Mouse (Mus musculus) spleen, embryonic (tissue): Measurements from ENCODE around the gene Hcrt.

ENCODE experiments used
- CTCF ChIA-PET: fragments of 350-600 bp; sonication (Branson Sonifier 250); formaldehyde crosslinking; loops from one replicate; lab custom pipeline; 2022; lab: Charles Lee

Gene Hcrt

DNA sequence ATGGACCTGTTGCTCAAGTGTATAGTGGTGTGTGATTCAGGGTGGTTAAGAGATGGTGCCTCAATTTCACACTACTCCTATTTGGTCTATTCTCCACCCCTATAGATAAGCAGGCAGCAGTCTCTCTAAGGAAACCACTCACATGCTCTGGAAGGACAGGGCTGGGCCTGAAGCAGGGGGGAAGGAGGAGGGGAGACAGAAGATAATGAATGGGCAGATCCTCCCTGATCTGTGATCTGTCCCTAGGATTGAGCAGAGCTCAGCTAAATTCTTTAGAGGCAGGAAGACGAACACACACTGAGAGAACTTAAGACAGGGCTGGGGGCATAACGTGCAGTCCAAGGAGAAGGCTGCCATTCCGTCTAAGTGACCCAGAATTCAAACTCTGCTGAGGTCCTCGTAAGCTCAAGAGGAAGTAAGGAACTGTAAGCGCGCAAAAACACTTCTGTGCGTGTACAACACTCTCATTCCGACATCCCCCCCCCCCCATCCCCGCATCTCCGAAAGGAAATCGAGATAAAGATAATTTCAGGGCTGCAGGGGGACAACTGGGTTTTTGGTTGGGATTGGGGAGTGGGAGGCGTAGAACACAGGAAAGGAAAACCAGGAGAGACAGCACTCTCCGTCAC, 25.5 kb downstream of the Hcrt start:
- CTCF ChIA-PET = interaction anchor here (0.6 to 0.8 kb wide), 4 partner anchors 9 to 151 kb away, joined by 3 read pairs; partner anchors contain the start of gene Kcnh4

DNA sequence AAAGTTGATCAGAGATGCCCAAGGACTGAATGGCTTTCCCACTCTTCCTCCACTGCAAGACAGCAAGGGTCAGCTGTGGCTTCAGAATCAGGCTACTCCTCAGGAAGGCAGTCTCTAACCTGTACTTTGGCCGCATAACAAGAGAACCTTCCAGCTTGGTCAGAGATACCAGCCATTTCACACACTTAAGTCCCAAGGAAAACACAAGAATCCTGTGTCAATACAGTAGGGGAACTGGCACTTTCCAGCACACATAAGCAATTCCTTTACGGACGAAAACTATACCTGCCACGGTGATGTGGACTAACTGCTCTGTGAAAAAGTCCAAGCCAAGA, 26.0 kb downstream of the Hcrt start:
- CTCF ChIA-PET = interaction anchor here (0.7 kb wide), 2 partner anchors 121 to 150 kb away, joined by 3 read pairs; no protein-coding TSS in a partner anchor

DNA sequence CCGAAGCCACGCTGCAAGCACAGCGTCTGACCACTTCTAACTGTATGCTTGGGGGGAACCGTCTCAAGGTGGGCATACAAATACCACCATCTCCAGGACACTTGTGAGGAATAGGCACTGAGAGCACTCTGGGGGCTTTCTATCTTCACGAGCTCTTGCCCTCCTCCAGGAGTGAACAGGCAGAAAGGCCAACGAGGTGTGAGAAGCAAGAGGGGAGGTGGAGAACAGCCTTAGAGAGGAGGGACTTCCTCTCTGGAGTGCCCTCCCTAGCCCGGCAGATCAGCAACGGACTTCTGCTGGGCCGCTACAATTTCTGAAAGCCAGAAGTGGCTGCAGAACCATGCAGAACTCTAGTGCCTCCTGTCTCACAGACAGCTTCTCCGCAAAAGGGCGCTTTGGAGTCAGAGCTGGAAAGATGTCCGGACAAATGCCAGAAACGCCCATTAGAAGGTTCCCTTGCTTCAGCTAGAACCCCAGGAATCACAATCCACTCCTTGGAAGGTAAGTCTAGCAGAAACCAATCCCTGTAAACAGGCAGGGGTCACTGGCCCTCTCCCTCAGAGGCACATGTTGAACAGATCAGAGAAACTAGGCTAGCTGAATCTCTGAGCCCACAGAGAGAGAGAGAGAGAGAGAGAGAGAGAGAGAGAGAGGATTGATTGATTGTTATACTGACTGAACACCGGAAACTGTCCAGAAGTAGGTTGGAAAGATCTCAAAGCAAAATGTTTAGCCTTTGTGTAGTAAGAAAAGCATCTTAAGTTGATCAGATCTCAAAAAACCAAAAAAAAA, 26.6 kb downstream of the Hcrt start:
- CTCF ChIA-PET = interaction anchor here (0.6 to 0.7 kb wide), 2 partner anchors 11 to 150 kb away, joined by 3 read pairs; no protein-coding TSS in a partner anchor

DNA sequence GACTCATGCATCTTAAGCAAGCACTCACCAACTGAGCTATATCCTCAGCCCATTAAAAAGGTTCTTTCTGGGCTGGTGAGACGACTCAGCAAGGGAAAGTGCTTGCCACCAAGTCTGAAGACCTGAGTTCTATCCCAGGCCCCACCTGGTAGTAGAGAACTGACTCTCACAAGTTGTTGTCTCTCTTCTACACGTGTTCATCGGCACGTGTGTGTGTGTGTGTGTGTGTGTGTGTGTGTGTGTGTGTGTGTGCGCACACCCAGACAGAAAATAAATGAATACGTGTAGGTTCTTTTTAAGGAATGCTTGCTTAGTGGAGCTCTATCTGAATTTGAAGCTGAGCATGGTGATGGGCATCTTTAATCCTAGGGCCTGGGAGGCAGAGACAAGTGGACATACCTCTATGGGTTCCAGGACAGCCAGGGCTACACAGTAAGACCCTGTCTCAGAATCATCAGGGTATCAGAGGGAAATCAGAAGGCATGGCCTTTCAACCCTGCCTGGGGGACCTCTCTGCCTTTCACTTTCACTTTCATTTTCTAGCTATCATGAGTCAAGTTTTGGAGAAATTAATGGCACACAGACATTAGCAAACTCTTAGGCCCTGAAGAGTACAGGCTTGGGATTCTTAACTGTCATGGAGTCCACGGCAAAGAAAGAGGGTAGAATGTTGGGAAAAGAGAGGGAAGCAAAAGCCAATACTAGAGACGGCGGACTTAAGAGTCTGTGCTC, 27.4 kb downstream of the Hcrt start:
- CTCF ChIA-PET = interaction anchor here (0.6 to 0.7 kb wide), 2 partner anchors 182 to 454 kb away, joined by 3 to 4 read pairs; no protein-coding TSS in a partner anchor

DNA sequence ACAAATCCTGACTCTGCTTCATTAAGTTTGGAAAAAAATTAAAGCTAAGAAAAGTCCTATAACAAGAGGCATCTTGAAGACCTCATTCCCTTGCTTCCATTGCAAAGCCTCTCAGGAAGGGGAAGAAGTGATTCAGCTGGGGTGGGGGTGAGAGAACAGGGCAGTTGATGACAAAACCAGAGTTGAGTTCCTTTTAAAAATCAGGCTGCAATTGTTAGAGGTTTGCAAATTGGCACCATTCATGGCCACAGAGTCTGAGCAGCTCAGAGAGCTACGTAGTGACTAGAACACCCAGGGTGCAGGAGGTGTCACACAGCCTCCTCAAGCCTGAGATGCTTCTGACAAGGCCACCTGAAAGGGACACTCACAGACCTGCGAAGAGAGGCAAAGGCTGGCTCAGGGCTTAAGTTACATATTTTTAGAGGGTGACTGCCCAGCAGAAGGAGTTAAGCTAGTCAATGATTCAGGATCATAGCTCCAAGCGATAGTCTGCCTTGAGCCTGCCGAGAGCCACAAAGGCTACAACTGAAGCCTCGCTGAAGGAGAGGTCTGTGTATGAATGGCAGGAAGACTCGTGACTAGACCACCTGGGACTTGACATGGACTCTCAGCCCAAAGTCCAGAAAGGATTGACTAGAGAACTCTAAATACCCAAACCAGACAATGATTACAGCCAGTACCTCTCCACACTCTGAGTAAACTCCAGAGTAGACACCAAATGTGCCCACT, 32.1 kb downstream of the Hcrt start:
- CTCF ChIA-PET = no interaction called here

DNA sequence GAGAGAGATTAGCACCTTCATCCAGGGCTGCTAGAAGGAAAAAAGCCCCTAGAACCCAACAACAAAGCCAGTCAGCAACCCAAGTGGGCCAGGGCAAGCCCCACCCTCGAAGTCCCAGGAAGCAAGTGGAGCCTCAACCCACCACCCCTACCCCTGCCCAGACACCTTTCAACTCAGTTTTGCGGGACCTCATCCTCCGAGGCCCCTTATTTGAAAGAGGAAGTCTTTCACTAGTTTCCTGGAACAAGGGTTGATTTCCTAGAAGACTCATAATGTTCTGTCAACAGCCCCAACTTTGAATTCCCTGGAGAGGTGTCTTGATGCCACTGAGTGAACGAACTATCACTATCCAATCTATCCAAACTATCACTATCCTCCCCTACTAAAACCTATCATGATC, 32.8 kb downstream of the Hcrt start:
- CTCF ChIA-PET = no interaction called here

DNA sequence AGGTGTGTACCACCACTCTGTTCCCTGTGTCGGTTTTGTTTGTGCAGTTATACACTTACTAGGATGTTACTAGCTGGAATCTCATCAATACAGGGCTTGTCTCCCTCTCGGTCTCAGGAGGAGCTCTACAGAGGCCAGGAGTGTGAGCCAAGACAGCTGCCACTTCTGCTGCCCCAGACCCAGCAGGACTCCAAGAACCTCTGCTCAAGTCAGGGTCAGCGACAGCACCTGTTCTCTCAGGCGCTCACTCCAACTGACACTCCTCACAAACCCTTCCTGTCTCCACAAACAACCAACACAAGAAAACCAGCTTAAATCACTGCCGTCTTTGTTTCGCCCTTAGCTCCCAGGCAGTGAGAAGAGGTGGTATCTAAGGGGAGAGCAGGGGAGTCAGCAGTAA, 34.1 kb downstream of the Hcrt start:
- CTCF ChIA-PET = interaction anchor here (1.3 kb wide), 1 partner anchor 9 kb away, joined by 3 read pairs; the partner anchor contains the start of gene Rab5c

DNA sequence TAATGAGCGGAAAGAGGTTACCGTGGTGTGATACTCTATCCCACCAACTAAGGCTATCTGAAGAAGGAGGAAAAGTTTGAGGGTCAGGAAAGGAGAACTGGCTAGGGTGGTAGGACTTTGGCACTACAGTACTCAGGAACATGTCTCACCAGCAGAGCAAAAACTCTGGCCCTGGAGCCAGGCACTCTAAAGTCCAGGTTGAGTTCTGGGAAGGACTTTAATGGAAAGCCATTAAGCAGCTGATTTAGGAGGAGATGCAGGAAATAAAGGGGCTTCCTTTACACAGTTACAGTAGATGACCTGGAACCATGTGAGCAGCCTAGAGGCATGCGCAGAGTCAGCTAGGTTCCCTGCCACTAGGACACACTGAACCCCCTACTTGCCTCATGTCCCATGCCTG, 35.5 kb downstream of the Hcrt start:
- CTCF ChIA-PET = no interaction called here

DNA sequence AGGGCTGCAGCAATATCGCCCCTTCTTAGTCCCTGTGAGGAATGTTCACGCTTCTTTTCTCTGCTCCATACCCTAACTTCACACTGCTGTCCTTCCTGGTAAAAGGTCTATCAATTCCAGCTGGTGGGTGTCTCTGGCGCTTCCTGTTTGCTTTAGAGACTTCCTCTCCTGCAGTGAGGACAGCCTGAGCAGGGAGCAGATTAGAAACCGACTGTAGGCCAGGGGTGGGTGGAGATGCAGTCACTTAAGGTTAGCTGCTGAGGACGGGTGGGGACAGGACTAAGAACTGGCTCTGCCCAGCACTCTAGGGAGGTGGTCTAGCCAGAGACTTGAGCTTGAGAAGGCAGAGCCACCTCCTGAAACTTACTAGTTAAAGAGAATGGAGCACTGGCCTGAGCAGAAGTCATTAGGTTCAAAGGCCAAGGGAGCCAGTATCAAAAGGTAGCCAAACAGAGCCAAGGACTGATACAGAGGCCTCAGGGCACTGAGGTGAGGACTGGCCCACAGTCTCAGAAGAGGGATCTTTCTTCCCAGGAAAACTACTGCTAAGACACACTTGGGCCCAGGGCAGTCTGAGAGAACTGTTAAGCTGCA, 37.7 kb downstream of the Hcrt start:
- CTCF ChIA-PET = interaction anchor here (1.1 kb wide), 1 partner anchor 154 kb away, joined by 3 read pairs; no protein-coding TSS in a partner anchor

DNA sequence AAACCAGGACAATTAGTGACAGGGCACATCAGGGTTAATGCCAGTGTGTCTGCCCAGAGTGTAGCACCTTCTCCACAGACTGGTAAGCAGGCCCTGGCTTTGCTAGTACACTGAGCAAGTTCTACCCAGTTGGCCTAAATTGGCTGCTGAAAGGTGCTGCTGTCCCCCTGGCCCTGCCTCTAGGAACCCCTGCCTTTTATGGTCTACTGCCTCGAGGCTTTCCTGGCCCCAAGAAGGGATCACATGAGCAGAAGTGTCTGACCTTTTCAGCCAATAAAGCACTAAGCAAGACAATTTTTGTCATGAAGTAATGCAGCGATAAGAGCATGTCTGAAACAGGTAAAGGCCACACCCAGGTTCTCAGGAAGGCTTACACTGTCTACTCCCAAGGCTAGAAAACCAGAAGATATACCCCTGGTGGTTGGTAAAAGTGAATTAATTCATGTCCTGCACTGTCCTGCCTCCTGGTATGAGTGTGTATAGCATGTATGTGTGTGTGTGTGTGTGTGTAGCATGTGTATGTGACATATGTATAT, 40.2 kb downstream of the Hcrt start:
- CTCF ChIA-PET = no interaction called here

DNA sequence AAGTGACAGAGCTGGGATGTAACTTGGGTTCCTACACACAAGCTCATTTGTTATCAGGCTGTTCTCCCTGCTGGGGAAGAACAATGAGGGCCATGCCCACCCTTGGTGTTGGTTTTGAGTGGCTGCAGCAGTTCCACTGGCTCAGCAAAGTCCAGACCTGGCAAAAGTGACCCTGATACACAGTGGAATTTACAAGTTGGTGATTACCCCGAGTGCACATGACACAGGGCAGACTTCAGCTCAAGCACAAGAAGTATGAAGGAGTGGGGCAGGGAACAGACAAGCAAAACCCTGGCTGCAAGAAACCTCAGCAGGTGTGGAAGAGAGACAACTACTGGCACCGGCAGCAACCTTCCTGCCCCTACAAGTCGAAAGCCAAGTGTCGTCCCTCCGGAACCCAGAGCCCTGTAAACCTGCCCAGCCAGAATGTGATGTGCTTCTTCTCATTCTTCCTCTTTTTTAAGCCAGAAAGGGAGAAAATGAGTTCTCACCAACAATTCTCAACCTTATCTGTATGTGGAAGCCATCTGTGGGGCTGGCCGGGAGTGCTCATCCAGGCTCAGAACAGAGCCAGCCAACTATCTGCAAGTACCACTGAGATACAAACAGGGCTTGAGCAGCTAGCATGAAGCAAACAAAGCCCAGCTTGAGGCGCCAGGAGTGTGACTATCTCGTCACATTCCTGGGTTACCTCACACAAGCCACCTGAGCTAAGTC, 40.8 kb downstream of the Hcrt start:
- CTCF ChIA-PET = interaction anchor here (0.6 to 0.7 kb wide), 2 partner anchors 65 to 530 kb away, joined by 3 read pairs; no protein-coding TSS in a partner anchor

DNA sequence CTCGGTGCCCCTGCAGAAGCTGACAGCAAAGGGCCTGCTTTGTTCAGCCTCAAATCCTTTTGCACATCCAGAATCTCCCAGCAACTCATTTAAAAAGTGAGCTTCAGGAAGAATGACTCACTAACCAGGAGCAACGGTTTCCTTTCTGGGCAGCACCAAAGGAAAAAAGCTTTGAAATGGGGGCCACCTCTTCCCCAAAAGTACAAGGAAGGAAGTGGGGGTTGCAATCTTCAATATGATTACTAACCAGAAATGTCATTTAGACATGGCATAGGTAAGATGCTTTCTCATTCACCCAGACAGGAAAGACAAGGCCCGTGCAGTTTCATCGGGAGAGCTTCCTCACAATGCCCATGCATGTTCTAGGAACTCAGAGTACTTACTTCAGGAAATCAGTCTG, 41.5 kb downstream of the Hcrt start:
- CTCF ChIA-PET = interaction anchor here (0.6 to 0.7 kb wide), 2 partner anchors 65 to 531 kb away, joined by 3 read pairs; no protein-coding TSS in a partner anchor

DNA sequence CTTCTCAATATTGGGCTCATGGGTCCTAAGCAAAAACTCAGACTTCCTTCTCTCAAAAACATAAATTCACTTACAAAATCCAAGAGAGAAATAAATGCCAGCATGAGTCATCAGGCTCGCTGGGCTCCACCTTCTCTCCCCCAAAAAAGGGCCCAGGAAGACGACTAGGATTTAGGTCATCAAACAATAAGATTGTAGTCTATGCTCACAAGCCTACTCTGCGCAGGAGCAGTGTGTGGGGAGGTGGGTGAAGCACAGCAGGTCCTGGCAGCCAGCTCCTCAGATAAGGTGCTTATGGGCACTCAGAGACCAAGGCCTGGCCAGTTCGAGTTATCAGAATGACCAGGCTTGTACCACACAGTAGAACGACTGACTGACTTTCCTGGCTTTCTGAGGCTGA, 42.4 kb downstream of the Hcrt start:
- CTCF ChIA-PET = no interaction called here

DNA sequence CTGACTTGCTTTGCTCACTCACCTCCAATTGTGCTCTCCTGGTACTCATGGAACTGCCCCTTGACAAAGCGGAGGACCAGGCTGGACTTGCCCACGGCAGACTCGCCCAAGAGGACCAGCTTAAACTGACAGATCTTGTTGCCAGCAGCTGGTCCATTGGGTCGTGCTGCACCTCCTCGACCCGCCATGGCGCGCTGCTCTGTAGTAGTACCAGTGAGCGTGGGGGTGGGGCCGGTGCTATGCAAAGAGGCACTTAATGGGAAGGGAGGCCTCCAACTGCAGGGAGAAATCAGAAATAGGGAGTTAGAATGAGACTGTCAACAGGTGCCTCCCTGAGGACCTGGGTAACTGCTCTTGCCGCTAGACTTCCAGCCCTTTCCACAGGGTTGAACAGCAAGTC, 42.8 kb downstream of the Hcrt start:
- CTCF ChIA-PET = no interaction called here

DNA sequence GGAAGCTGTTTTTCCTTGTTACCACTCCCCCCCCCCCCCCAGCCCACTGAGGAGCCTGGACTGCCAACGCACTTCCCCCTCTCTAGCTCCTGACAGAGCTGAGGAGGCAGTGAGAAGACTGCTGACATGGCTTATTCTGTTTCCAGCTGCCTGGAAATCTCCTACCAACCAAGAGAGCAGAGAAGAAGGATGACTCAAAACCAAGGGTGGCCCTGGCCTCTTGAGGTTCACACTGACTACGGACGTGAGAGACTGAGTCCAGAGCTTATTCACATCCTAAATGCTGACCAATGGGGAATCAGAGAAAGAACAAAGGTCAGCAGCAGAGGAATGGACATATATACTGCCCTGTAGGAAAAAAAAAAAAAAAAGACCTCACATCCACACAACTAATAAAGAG, 43.4 kb downstream of the Hcrt start:
- CTCF ChIA-PET = no interaction called here

DNA sequence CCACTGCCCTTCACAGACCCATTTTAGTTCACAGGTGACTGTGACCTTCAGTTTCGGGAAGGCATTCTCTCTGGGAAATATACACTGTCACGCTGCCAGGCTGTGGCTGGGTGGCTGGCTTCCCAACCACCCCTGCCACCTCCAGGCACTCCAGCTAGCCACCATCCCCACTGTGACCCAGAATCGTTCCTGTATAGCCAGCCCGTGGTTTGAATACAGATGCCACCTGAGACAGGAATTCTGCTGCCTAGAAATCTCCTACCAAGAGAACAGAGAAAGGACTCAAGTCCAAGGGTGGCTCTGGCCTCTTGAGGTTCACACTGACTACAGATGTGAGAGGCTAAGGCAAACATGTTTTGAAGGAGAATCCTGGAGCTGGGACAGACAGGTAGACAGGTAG, 43.9 kb downstream of the Hcrt start:
- CTCF ChIA-PET = no interaction called here

DNA sequence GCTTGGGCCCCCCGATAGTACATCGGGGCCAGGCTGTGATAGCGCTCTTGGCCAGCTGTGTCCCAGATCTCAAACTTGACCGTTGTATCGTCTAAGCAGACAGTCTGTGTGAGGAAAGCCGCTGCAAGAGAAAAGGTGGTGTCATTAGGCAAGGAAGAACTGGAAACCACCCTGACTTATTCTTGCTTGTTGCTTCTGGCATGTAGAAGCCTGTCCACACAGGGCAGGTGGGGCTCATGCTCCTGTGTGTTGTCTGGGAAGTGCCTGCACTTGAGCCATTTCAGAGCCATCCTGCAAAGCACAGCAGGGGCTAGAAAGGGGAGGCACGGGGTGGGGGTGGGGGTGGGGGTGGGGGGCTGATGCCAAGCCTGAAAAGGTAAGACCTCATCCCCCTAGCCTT, 44.3 kb downstream of the Hcrt start:
- CTCF ChIA-PET = no interaction called here

DNA sequence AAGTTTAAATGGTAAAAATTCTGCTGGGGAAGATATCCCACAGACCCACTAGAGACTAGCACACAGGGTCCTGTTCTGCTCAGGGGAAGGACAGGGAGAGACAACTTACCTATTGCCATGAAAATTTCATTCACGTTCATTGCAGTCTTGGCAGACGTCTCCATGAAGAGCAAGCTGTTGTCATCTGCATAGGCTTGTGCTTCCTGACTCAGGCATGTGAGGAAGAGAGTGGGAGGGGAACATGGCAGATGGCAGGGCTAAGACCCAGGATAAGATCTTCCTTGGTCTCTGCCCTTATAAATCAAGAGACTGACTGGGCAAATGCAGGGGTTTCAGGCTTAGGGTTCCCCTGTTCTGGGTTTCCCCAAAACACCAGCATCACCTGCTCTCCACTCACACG, 46.1 kb downstream of the Hcrt start:
- CTCF ChIA-PET = no interaction called here

DNA sequence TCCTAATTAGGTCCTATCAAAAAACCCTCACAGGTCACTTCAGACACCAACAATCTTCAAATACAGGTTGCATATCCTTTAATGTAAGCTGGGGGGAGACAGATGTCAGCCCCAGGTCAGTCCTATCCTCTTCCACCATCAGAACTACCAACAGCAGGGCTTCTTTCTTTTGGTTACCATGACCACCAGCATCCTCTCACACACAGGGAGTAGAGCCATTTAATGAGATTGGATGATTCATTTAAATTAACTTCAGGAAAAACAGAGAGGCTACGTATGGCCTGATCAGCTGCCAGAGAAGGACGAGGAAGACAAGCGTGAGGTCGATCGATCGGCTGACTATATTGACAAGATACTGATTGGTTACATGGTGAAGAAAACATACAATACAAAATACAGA, 47.8 kb downstream of the Hcrt start:
- CTCF ChIA-PET = interaction anchor here (0.6 kb wide), 1 partner anchor 92 kb away, joined by 4 read pairs; no protein-coding TSS in a partner anchor

DNA sequence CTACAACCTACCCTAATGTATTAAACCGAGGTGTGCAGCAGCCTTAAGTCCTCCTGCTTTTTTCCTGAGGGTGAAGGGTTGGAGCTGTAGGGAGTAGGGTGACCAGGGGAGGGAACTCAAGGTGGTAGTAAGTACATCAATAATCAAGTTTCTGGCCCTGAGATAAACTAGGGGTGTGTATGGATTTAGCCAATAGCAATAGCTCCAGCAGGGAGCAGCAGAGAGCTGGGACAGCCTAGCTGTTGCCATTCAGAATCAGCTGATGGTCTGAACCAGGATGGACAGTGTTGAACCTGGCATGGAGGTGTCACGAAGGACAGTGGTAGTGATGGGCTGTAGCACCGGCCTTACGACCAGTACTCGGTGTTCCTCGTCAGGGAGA, 48.2 kb downstream of the Hcrt start:
- CTCF ChIA-PET = interaction anchor here (0.6 kb wide), 1 partner anchor 93 kb away, joined by 4 read pairs; no protein-coding TSS in a partner anchor
